Mouse (Mus musculus): Measurements from ENCODE around the gene Tbc1d1.
A peak's percentile ranks its signal among the peaks of the same experiment; 100 is the strongest.

Tbc1d1 gene

GRCm38 (mm10) chr5:64155861-64156550 is at the start of gene Tbc1d1:
Tbc1d1 (plus strand) TSS chr5:64156305.
- DNase-seq = no peak

GRCm38 (mm10) chr5:64107596-64108289 is 48.4 kb upstream of the Tbc1d1 start:
- no peak for DNase-seq

- no peak for DNase-seq
Observed at GRCm38 (mm10) chr5:64109217-64109616, 46.9 kb upstream of the Tbc1d1 start.

- DNase-seq = no peak
Observed at GRCm38 (mm10) chr5:64112360-64112759, 43.7 kb upstream of the Tbc1d1 start.

GRCm38 (mm10) chr5:64114210-64114609 is 41.9 kb upstream of the Tbc1d1 start:
- no peak for DNase-seq

- no peak for DNase-seq
Observed at GRCm38 (mm10) chr5:64117191-64117590, 38.9 kb upstream of the Tbc1d1 start.

- no peak for DNase-seq
Observed at GRCm38 (mm10) chr5:64125783-64126182, 30.3 kb upstream of the Tbc1d1 start.

- no peak for DNase-seq
Observed at GRCm38 (mm10) chr5:64131550-64131949, 24.6 kb upstream of the Tbc1d1 start.

- DNase-seq = no peak
Observed at GRCm38 (mm10) chr5:64133901-64134300, 22.2 kb upstream of the Tbc1d1 start.

GRCm38 (mm10) chr5:64136325-64136724 is 19.8 kb upstream of the Tbc1d1 start:
- no peak for DNase-seq

GRCm38 (mm10) chr5:64140202-64140601 is 15.9 kb upstream of the Tbc1d1 start:
- DNase-seq = no peak

GRCm38 (mm10) chr5:64144315-64144714 is 11.8 kb upstream of the Tbc1d1 start:
- DNase-seq = peak; percentile 74

- no peak for DNase-seq
Observed at GRCm38 (mm10) chr5:64146384-64147005, 9.6 kb upstream of the Tbc1d1 start.

- DNase-seq = no peak
Observed at GRCm38 (mm10) chr5:64149184-64150127, 6.6 kb upstream of the Tbc1d1 start.

GRCm38 (mm10) chr5:64153319-64153718 is 2.8 kb upstream of the Tbc1d1 start:
- DNase-seq = no peak

GRCm38 (mm10) chr5:64156579-64156978 is 474 bp downstream of the Tbc1d1 start:
- no peak for DNase-seq

GRCm38 (mm10) chr5:64157926-64158325 is 1.8 kb downstream of the Tbc1d1 start:
- no peak for DNase-seq

GRCm38 (mm10) chr5:64158501-64158900 is 2.4 kb downstream of the Tbc1d1 start:
- DNase-seq = no peak

- peak; percentile 70 for DNase-seq
Observed at GRCm38 (mm10) chr5:64159065-64159780, 3.1 kb downstream of the Tbc1d1 start.

GRCm38 (mm10) chr5:64159781-64160704 is 3.9 kb downstream of the Tbc1d1 start:
- peak; percentile 62 for DNase-seq

Measured in cerebellum, adult 11 months (tissue).